Mouse (Mus musculus) liver, embryonic 14.5 days (tissue): Measurements from ENCODE around the gene Fgfr2. TPM values are rescaled to one million over a fixed set of nuclear protein-coding genes. Genes with fewer than 3 reads are reported as not detected.

Source experiments
- ATAC-seq: fragments of 200-750 bp; cut with Nextera tagmentation; 2 replicates; pipeline ENCODE4 v1.8.0; 2017; ENCODE audit warnings: moderate number of reproducible peaks, mild to moderate bottlenecking, moderate library complexity; ENCODE audit not compliant: insufficient read depth
- DNase-seq, 3 experiments: peaks; one replicate each; pipeline ENCODE4 v3.0.0-alpha.2; 2012 to 2013; ENCODE audit warnings: low read depth in 3 of 3, low spot score in 3 of 3
- H3K27ac ChIP-seq: fragments of 300-500 bp; sonication (generic); 2 replicates; pipeline ENCODE4 v1.5.1; 2014; ENCODE audit warnings: moderate library complexity, mild to moderate bottlenecking, control low read depth, inconsistent platforms
- H3K27me3 ChIP-seq: fragments of 300-500 bp; sonication (generic); 2 replicates; pipeline ENCODE4 v1.6.1; 2014; ENCODE audit warnings: mild to moderate bottlenecking, low read length, moderate library complexity; ENCODE audit not compliant: control insufficient read depth, insufficient read depth
- H3K36me3 ChIP-seq: fragments of 300-500 bp; sonication (generic); replicated peaks from 2 replicates; pipeline ENCODE4 v1.6.1; 2014; ENCODE audit warnings: low read depth; ENCODE audit not compliant: control insufficient read depth, insufficient read depth
- H3K4me1 ChIP-seq, 2 experiments: fragments of 200-500 bp in 1 of 2; fragments of 300-500 bp in 1 of 2; sonication (generic) in 1 of 2; replicated peaks; 2 replicates each; pipeline ENCODE4 v1.6.1; 2012 to 2014; ENCODE audit warnings: antibody characterized with exemption in 1 of 2, inconsistent platforms in 1 of 2, low read length in 1 of 2; ENCODE audit not compliant: control insufficient read depth in 2 of 2, insufficient read depth in 2 of 2
- H3K4me2 ChIP-seq: fragments of 300-500 bp; sonication (generic); 2 replicates; pipeline ENCODE4 v1.6.1; 2014; ENCODE audit warnings: low read depth, mild to moderate bottlenecking, control low read depth, moderate library complexity
- H3K4me3 ChIP-seq, 2 experiments: fragments of 200-500 bp in 1 of 2; fragments of 300-500 bp in 1 of 2; sonication (generic) in 1 of 2; 2 replicates each; pipeline ENCODE4 v1.5.1; 2012 to 2014; ENCODE audit warnings: low read depth in 2 of 2, low read length in 2 of 2, mild to moderate bottlenecking in 2 of 2, control low read depth in 1 of 2, inconsistent platforms in 1 of 2, moderate library complexity in 1 of 2; ENCODE audit not compliant: insufficient read depth in 1 of 2
- H3K9ac ChIP-seq: fragments of 300-500 bp; sonication (generic); replicated peaks from 2 replicates; pipeline ENCODE4 v1.6.1; 2014; ENCODE audit warnings: mild to moderate bottlenecking, control low read depth, moderate library complexity
- H3K9me3 ChIP-seq: fragments of 300-500 bp; sonication (generic); 2 replicates; pipeline ENCODE4 v1.6.1; 2016; ENCODE audit warnings: low read length, mixed read lengths; ENCODE audit not compliant: control insufficient read depth
- CTCF ChIP-seq: IDR thresholded peaks from 2 replicates; pipeline ENCODE4 v1.5.1; 2016; ENCODE audit warnings: antibody characterized with exemption, low read depth, control low read depth
- EP300 ChIP-seq: IDR thresholded peaks from 2 replicates; pipeline ENCODE4 v1.6.1; 2016; ENCODE audit warnings: antibody characterized with exemption, low read depth
- WGBS: fragments of 180-500 bp; shearing (Covaris S2); extraction: QIAGEN DNeasy Blood & Tissue Kit; methylation state at CpG from one replicate; pipeline ENCODE4 v1.1.7; 2014; ENCODE audit not compliant: insufficient replicate concordance; 5-methylcytosine and 5-hydroxymethylcytosine counted together
- polyA plus RNA-seq, 2 experiments: library from polyadenylated mRNA; depleted of rRNA in 1 of 2; stranded (reverse) in 1 of 2; unstranded in 1 of 2; fragments of >200 nt; fragmentation: Nextera tagmentation in 1 of 2; extraction: Ambion mirVana in 1 of 2; gene quantifications; 2 replicates each; pipeline versions ENCODE4 v1.2.1 to v1.2.3; 2012 to 2014

Fgfr2 gene
- polyA plus RNA-seq, 2 experiments = 7.9 to 8.8 TPM

GRCm38 (mm10) chr7:132088181-132088580 is 1035.0 kb downstream of the Fgfr2 start:
- TF ChIP-seq EP300 = no peak
- TF ChIP-seq CTCF = no peak
- no peak for DNase-seq

GRCm38 (mm10) chr7:132075825-132076224 is 1047.3 kb downstream of the Fgfr2 start:
- Histone ChIP-seq H3K9ac (no peak overlapping the region), H3K9me3 (no peaks in the 10 kb centered on the region), H3K4me3 (no peak overlapping the region), H3K36me3 (no peaks in the 10 kb centered on the region), H3K27ac (no peak overlapping the region), H3K4me1 (no peaks in the 10 kb centered on the region), H3K27me3 (no peaks in the 10 kb centered on the region), H3K4me2 (no peak overlapping the region)
- DNase-seq (no peak), ATAC-seq (no peak)
- TF ChIP-seq EP300 = no peak
- no peak for TF ChIP-seq CTCF
- WGBS = 56% methylated on average over 1 of the region's 1 CpGs

More at GRCm38 (mm10) chr7:132088181-132088580, 1035.0 kb downstream of the Fgfr2 start:
- no peaks in the 10 kb centered on the region for H3K9me3 ChIP-seq
- no peaks in the 10 kb centered on the region for H3K4me1 ChIP-seq
- no peak overlapping the region for H3K4me2 ChIP-seq
- H3K27ac ChIP-seq = no peak overlapping the region
- H3K9ac ChIP-seq = no peak overlapping the region
- no peak for ATAC-seq
- H3K27me3 ChIP-seq = no peaks in the 10 kb centered on the region; the same call in 1 of the 2 replicates
- 46% methylated on average over 4 of the region's 4 CpGs for WGBS
- no peak overlapping the region for H3K4me3 ChIP-seq
- no peaks in the 10 kb centered on the region for H3K36me3 ChIP-seq

- Histone ChIP-seq H3K4me3 (no peak overlapping the region), H3K4me2 (no peak overlapping the region), H3K9me3 (no peaks in the 10 kb centered on the region), H3K4me1 (no peaks in the 10 kb centered on the region), H3K27ac (no peak overlapping the region), H3K9ac (no peak overlapping the region), H3K36me3 (no peaks in the 10 kb centered on the region), H3K27me3 (no peaks in the 10 kb centered on the region)
- ATAC-seq (no peak), DNase-seq (no peak)
- WGBS = 50% methylated on average over 3 of the region's 3 CpGs
- TF ChIP-seq CTCF (no peak), EP300 (no peak)
Observed at GRCm38 (mm10) chr7:132074503-132074902, 1048.6 kb downstream of the Fgfr2 start.

- Histone ChIP-seq H3K4me3 (no peak overlapping the region), H3K9ac (no peak overlapping the region), H3K36me3 (no peaks in the 10 kb centered on the region), H3K9me3 (no peaks in the 10 kb centered on the region), H3K4me2 (no peak overlapping the region), H3K4me1 (no peaks in the 10 kb centered on the region), H3K27ac (no peak overlapping the region), H3K27me3 (no peaks in the 10 kb centered on the region)
- no peak for TF ChIP-seq EP300
- no peak for DNase-seq
- 61% methylated on average over 6 of the region's 6 CpGs for WGBS
- ATAC-seq = no peak
Observed at GRCm38 (mm10) chr7:132070877-132071625, 1052.1 kb downstream of the Fgfr2 start.

- H3K9me3 ChIP-seq = no peaks in the 10 kb centered on the region
- H3K9ac ChIP-seq = no peak overlapping the region
- no peak for TF ChIP-seq CTCF
- no peak for TF ChIP-seq EP300
- WGBS = 59% methylated on average over 5 of the region's 5 CpGs
- H3K4me2 ChIP-seq = no peak overlapping the region
- H3K4me3 ChIP-seq = no peak overlapping the region
- no peaks in the 10 kb centered on the region for H3K4me1 ChIP-seq
- ATAC-seq (no peak), DNase-seq (no peak)
- no peaks in the 10 kb centered on the region for H3K36me3 ChIP-seq
- H3K27me3 ChIP-seq = no peaks in the 10 kb centered on the region
- no peak overlapping the region for H3K27ac ChIP-seq
Observed at GRCm38 (mm10) chr7:132067951-132068350, 1055.2 kb downstream of the Fgfr2 start.
